Mouse (Mus musculus): ENCODE results near the gene Pheta2. TPM values are rescaled to one million over a fixed set of nuclear protein-coding genes. Genes with fewer than 3 reads are reported as not detected.
"Not testable (repeated sequence)": the region's sequence is repeated elsewhere in the genome, so short reads cannot be mapped to it uniquely, and the experiment has no call there.

The Pheta2 gene
- total RNA-seq, 2 experiments from 2014 or later = 3.5 to 5.2 TPM

GRCm38 (mm10) chr15:82342543-82342935 lies 3.8 kb downstream of the Pheta2 start:
- ATAC-seq (replicated peaks; ENCODE audit: poor library complexity) = no peak

- ATAC-seq (replicated peaks; ENCODE audit: poor library complexity) = no peak
Observed at GRCm38 (mm10) chr15:82343368-82344287, 4.9 kb downstream of the Pheta2 start.

GRCm38 (mm10) chr15:82344971-82345370 lies 6.2 kb downstream of the Pheta2 start:
- no peak for ATAC-seq (replicated peaks; ENCODE audit: poor library complexity)

- peak; percentile 69 for ATAC-seq (replicated peaks; ENCODE audit: poor library complexity)
Observed at GRCm38 (mm10) chr15:82345820-82346470, 7.2 kb downstream of the Pheta2 start.

- no peak for ATAC-seq (replicated peaks; ENCODE audit: poor library complexity)
Observed at GRCm38 (mm10) chr15:82346580-82347302, 8.0 kb downstream of the Pheta2 start.

GRCm38 (mm10) chr15:82347303-82347676 lies 8.5 kb downstream of the Pheta2 start:
- no peak for ATAC-seq (replicated peaks; ENCODE audit: poor library complexity)

- ATAC-seq (replicated peaks; ENCODE audit: poor library complexity) = no peak
Observed at GRCm38 (mm10) chr15:82347852-82348251, 9.1 kb downstream of the Pheta2 start.

GRCm38 (mm10) chr15:82348258-82348998 lies 9.7 kb downstream of the Pheta2 start:
- ATAC-seq (replicated peaks; ENCODE audit: poor library complexity) = peak; percentile 22

GRCm38 (mm10) chr15:82348999-82349341 lies 10.2 kb downstream of the Pheta2 start:
- no peak for ATAC-seq (replicated peaks; ENCODE audit: poor library complexity)

GRCm38 (mm10) chr15:82350349-82350748 lies 11.6 kb downstream of the Pheta2 start:
- ATAC-seq (replicated peaks; ENCODE audit: poor library complexity) = no peak

- peak; percentile 10; the same call in 1 of the 2 replicates for ATAC-seq (replicated peaks; ENCODE audit: poor library complexity)
Observed at GRCm38 (mm10) chr15:82351480-82351879, 12.7 kb downstream of the Pheta2 start.

GRCm38 (mm10) chr15:82353078-82353744 lies 14.5 kb downstream of the Pheta2 start:
- no peak for ATAC-seq (replicated peaks; ENCODE audit: poor library complexity)

GRCm38 (mm10) chr15:82353745-82354113 lies 15.0 kb downstream of the Pheta2 start:
- peak; percentile 4; the same call in 1 of the 2 replicates for ATAC-seq (replicated peaks; ENCODE audit: poor library complexity)

GRCm38 (mm10) chr15:82354126-82354945 lies 15.6 kb downstream of the Pheta2 start, which contains the start of gene Ndufa6:
TSS of gene Ndufa6 (minus strand) at chr15:82354322.
- peak; percentile 95 for ATAC-seq (replicated peaks; ENCODE audit: poor library complexity)

GRCm38 (mm10) chr15:82358431-82359260 lies 19.9 kb downstream of the Pheta2 start:
- no peak for ATAC-seq (replicated peaks; ENCODE audit: poor library complexity)

GRCm38 (mm10) chr15:82361459-82362018 lies 22.8 kb downstream of the Pheta2 start:
- peak; percentile 97 for ATAC-seq (replicated peaks; ENCODE audit: poor library complexity)

GRCm38 (mm10) chr15:82362234-82362633 lies 23.5 kb downstream of the Pheta2 start:
- no peak for ATAC-seq (replicated peaks; ENCODE audit: poor library complexity)

- ATAC-seq (replicated peaks; ENCODE audit: poor library complexity) = not testable (repeated sequence)
Observed at GRCm38 (mm10) chr15:82363801-82364200, 25.1 kb downstream of the Pheta2 start.

Data from megakaryocyte progenitor cell, adult 5-6 weeks (primary cell).